Mouse (Mus musculus) T-cell, adult 2 months (primary cell): ENCODE data around the gene Upk3bl.
"Not testable (repeated sequence)": the region's sequence is repeated elsewhere in the genome, so short reads cannot be mapped to it uniquely, and the experiment has no call there.

ENCODE experiments used
- DNase-seq: peaks from one replicate; pipeline ENCODE4 v3.0.0; 2022; ENCODE audit warnings: low spot score

Upk3bl gene

DNA sequence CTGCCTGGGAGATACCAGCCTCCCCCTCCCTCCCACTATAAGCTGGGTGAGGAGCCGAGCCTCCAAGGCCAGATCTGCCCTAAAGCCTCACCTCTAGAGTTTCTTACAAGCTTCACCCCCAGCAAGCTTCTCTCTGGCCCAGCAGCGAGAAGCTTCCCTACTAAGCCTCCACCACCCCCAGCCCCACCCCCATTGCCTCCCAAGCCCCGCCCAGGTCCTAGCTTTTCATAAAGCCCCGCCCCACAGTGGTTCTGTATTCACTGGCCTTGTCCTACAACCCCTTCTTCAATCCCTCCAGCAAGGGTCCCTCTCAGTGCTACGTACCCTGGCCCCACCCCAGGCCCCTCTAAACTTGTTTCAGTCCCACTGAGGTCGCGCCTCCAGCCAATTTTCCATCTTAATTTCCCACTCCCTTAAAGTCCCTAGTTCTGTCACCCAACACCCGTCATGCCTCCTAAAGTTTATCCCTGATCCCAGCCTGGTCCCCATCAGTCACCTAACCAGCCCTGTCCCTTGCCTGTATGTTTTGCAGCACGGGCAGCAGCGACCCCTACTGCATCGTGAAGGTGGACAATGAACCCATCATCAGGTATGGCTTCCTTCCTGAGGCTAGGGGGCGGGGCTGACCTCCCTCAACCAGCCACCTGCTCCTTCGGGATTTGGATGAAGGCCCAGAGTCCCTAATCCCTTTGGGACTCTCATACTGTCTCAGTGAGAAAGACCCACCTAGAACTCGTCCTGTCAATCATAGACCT lies 34.7 kb downstream of the Upk3bl start:
- no peak for DNase-seq

DNA sequence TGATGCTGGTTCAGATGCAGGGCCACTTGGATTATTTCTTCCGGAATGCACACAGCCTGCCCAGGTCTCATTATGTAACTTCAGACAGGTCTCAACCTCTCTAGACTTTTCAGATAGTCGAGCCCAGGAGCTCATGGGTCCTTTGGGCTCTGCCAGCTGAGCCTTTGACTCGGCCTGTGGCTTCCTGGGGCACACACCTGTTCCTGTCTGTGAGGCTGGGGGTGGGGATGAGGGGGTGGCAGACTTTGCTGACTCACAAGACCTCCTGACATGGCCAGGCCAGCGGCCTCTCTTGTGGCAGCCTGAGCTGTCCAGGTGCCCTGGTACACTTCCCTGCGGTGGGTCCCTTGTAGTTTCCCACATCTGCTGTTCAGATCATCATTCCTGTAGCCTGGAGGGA lies 37.6 kb downstream of the Upk3bl start:
- DNase-seq, result no peak

DNA sequence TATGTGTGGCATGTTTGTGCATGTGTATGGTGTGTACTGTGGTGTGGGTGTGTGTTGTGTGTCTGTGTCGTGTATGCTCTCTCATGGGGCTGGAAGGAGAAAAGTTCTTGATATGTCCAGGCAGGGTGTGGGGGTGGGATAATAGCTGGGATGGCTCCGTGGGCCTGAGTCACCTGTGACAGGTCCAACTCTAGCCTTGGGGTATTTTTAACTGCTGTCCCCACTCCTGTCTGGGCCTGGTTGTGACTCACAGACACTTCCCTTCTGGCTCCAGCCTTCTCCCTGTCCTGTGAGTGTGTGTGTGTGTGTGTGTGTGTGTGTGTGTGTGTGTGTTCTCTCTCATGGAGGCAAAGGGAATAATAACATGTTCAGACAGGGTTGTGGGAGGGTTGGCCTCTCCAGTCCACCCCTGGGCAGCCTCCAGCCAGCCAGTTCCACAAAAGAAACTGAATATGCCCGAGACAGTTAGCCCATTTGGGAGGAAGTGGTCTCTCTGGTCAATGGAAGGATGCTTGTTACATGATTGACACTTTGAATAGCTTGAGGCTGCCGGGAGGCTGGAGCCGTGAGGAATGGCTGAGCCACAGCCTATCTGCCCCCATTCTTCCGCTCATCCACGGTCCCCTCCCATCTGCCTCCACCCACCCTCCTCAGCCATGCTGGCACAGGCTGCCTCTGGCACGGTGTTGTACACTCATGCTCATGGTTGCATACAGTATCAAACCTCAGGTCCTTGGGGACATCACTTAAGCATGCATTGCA lies 40.1 kb downstream of the Upk3bl start:
- DNase-seq, result no peak

DNA sequence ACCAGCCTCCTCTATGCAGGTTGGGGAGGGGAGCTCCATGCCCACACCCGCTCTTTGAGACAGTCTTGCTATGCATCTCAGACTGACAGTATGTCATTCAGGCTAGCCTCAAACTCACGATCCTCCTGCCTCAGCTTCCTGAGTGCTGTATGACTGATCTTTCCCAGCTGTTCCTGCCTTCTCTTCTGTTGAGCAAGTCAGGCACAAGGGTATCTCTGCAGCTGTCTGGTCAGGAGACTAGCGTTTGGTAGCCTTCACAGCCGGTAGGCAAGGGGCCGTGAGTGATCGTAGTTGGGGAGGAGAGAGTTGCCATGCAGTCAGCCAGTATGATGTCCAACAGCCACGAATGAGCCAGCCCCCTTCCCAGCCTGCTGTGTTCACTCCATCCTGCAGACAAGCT lies 40.8 kb downstream of the Upk3bl start:
- DNase-seq, result no peak

DNA sequence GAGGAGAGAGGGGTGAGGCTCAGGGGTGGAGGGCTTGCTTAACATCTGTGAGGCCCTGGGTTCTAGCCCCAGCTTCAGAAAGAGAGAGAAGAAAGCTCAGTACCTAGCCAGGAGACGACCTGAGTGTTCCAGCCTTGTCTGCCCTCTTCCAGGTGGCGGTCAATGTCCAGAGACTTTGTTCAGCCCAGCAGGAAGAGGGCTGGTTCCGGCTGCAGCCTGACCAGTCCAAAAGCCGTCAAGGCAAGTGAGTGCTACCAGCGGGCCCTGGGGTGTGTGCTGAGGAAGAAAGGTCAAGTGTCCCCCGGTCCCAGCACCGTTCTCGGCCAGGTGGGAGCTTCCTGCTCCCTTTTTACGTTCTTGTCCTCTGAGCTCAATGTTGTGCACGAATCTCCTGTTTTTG lies 44.2 kb downstream of the Upk3bl start:
- DNase-seq, result no peak

DNA sequence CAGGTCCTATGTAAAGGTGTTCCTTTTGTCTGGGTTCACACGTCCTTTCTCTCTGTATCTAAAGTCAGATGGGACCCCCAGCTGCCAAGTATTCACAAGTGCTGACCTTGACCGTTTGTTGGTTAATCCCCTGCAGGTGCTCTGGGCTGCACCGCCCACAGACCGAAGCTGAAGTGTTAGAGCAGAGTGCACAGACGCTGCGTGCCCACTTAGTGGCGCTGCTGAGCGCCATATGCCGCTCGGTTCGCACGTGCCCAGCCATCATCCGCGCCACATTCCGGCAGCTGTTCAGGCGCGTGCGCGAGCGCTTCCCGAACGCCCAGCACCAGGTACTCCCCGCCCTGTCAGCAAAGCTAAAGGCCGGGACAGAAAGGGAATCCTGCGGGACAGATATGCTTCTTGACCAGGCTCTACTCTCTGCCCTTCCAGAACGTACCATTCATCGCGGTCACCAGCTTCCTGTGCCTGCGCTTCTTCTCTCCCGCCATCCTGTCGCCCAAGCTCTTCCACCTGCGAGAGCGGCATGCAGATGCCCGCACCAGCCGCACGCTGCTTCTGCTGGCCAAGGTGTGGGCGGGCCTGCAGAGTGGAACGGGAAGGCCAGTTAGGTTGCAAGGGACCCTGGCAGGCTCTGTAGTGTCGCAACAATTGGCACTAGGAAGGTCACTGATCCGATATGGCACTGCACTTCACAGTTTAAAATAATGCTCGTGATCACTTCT lies 48.0 kb downstream of the Upk3bl start:
- DNase-seq, result peak; percentile 77

DNA sequence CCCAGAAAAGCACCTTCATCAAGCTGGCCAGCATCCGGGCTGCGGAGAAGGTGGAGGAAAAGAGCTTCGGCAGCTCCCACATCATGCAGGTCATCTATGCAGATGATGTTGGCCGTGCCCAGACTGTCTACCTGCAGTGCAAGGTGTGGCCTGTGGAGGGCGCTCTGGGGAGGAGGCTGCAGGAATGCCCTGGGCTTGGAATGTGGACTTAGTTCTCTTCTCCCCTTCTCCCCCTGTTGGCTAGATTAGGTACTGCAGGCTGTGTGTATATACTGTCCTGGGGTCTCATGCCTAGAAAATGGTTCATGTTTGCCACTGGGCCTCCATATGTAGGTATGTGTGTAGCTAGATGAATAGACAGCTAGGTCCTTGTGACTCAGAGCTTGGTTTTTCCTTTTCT lies 50.2 kb downstream of the Upk3bl start:
- DNase-seq, result peak; percentile 52

DNA sequence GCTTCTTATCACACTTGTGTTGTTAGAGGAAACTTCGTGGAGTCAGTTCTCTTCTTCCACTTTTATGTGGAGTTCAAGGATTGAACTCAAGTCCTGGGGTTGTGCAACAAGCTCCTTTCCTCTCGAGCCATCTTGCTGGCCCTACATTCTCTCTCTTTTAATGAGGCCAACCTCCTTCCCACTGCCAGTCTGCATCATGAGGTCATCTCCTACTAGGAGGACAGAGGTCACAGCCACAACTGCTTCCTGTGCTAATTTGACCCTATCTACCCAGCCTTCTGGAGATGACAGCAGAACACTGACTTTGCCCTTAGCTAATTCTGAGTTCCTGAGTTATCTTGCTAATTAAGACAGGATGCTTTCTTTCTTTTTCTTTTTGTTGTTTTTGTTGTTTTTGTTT lies 54.2 kb downstream of the Upk3bl start:
- no peak for DNase-seq

DNA sequence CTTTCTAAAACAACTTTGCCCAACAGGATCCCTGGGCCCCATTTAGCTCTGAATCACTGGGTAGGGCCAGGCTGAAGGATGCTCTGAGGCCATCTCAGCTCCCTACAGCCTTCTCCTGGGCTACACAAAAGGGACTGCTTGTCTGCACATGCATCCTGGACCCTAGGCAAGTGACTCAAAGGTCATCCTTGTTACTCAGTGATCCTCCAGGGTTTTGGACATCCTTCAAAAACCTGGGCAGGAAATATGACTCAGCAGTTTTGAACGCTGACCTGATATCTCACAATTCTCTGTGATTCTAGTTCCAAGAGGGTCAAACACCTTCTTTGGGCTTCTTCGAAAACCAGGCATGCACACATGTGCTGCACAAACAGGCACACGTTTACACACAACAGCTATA lies 54.8 kb downstream of the Upk3bl start:
- DNase-seq, result no peak

DNA sequence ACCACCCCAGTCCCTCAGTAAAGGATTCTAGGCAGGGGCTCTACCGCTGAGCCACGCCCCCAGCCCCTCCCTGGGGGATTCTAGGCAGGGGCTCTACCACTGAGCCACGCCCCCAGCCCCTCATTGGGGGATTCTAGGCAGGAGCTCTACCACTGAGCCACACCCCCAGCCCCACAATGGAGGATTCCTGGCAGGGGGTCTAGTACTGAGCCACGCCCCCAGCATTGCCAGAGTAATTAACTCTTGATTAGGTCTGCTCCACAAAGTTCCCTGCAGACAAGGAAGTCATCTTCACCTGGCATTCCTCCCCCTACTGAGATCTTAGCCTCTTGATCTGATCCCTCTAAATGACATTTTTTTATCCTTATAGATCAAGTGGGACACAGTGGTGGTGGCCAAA lies 59.3 kb downstream of the Upk3bl start:
- DNase-seq, result not testable (repeated sequence)
